Mouse (Mus musculus): ENCODE data around the gene Gm8206.
"Not testable (repeated sequence)": the region's sequence is repeated elsewhere in the genome, so short reads cannot be mapped to it uniquely, and the experiment has no call there.

DNA sequence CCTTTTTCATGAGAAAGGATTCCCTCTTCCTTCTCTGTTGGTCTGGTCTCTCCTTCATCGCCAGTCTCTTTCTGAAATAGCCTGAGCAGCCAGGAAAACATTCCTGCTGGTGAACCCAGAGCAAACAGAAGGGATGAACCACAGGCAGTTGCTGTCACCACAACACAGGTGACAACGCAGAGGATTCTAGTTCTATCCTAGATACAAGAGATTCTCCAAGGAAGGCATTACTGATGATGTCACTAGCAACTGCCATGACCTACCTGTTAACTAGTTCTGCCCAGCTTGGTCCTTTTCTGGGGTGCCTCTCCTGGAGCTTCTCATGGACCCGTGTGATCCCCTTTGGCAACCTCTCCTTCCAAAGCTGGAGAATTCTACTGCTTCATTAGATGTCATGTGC lies at the start of gene Gm8206:
- not testable (repeated sequence) for TF ChIP-seq CTCF, POLR2A (IDR thresholded peaks at IDR 0.05; ENCODE audit: insufficient read depth, low read depth, low read length)
